ENCODE assay signal across 9 mouse cellular contexts in the genomic region with DNA sequence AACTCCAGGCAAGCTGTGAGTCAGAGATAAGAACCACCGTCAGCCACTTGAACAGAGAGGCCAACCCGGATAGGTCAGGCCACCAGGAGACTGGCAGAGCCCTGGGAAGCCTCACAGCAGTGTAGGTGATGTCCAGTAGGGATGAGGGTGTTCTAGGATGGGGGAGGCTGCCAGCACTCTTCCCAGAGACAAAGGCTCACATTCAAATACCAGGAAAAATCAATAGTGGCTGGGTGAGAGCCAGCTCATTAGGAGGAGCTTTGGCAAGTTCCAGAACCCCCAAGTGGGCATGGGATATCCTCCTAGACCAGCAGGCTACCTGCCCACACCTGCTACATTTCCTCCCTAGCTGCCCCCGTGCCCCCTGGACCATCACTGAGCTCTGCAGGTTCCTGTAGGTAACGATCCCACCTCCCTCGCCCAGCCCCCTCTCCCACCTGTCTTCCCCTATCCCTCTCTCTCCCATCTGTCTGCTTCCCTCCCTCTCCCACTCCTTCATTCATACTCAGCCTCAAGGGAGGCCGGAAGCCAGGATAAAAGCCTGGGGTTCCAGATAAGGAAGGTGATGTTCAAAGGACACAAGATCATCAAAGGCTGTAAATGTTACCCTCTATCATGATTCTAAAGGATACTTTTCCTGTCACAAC. TPM values are rescaled to one million over a fixed set of nuclear protein-coding genes. Genes with fewer than 3 reads are reported as not detected.
DNase-seq lines count a peak whose midpoint lies in the region; ATAC-seq lines count a peak whose summit lies in the region.
"Had no signal": no experiment of that assay in that cellular context is flagged by ENCODE, and none has a peak within 500 bp of the region (broad histone marks: within the 10 kb centered on the region; RNA-seq: fewer than 3 reads in every experiment).

No protein-coding gene starts in this region.

- no peaks in the 10 kb centered on the region for H3K9me3 ChIP-seq in lung, embryonic 15.5 days
- H3K9me3 ChIP-seq in stomach, embryonic 14.5 days (ENCODE audit: control insufficient read depth, low read depth, low read length): no peaks in the 10 kb centered on the region

- H3K27ac ChIP-seq in lung, embryonic 15.5 days: no peak overlapping the region
- no peak overlapping the region for H3K27ac ChIP-seq in stomach, embryonic 14.5 days (ENCODE audit: low read length)

- no peaks in the 10 kb centered on the region for H3K27me3 ChIP-seq in lung, embryonic 15.5 days
- no peaks in the 10 kb centered on the region for H3K27me3 ChIP-seq in stomach, embryonic 14.5 days (ENCODE audit: control insufficient read depth, insufficient read depth, low read length)

- no peak overlapping the region for H3K9ac ChIP-seq in lung, embryonic 15.5 days
- no peak overlapping the region for H3K9ac ChIP-seq in stomach, embryonic 14.5 days (replicated peaks; ENCODE audit: low read depth, low read length)

- H3K4me3 ChIP-seq in lung, embryonic 15.5 days: no peak overlapping the region
- no peak overlapping the region for H3K4me3 ChIP-seq in stomach, embryonic 14.5 days (ENCODE audit: low read depth, low read length)

- no peaks in the 10 kb centered on the region; the same call in 1 of the 2 replicates for H3K4me1 ChIP-seq in lung, embryonic 15.5 days
- H3K4me1 ChIP-seq in stomach, embryonic 14.5 days (ENCODE audit: control insufficient read depth, insufficient read depth, low read length): 0 out of 2 replicates have a peak, but pooled peaks cover 3% of the 10 kb centered on the region

- no peaks in the 10 kb centered on the region for H3K36me3 ChIP-seq in lung, embryonic 15.5 days
- no peaks in the 10 kb centered on the region for H3K36me3 ChIP-seq in stomach, embryonic 14.5 days (ENCODE audit: control insufficient read depth, insufficient read depth, low read length)

- WGBS in lung, embryonic 15.5 days: 38% methylated on average over 6 of the region's 6 CpGs
- WGBS in stomach, embryonic 14.5 days: 49% methylated on average over 6 of the region's 6 CpGs

- DNase-seq in lung, postnatal 36 days: no peak
- DNase-seq in cerebellum, postnatal 14 days: peak; percentile 69 to 87
- peak; percentile 88 for DNase-seq in liver
- DNase-seq in urinary bladder, adult 2 months (ENCODE audit: low spot score): no peak
- no peak for DNase-seq in T-cell, adult 2 months (ENCODE audit: low spot score)
- DNase-seq in adrenal gland, postnatal 25 days: no peak
- DNase-seq: heart, postnatal 4 days had no signal

- no peak overlapping the region for H3K4me2 ChIP-seq in lung, embryonic 15.5 days
- no peak overlapping the region for H3K4me2 ChIP-seq in stomach, embryonic 14.5 days (replicated peaks; ENCODE audit: low read depth, low read length)

- peak; percentile 71; the same call in 1 of the 2 replicates for ATAC-seq in lung, embryonic 15.5 days (ENCODE audit: borderline replicate concordance, extremely low read depth, low FRiP score, low TSS enrichment)
- peak; percentile 77; the same call in 1 of the 2 replicates for ATAC-seq in stomach, embryonic 14.5 days (ENCODE audit: insufficient number of reproducible peaks, insufficient read depth, low FRiP score, low read depth)

RNA-seq across cellular contexts. Expression of a gene that starts 20.1 kb away (rescaled TPM):
- polyA plus RNA-seq in lung, embryonic 15.5 days (2015; fragmentation: Nextera tagmentation; extraction: Ambion mirVana): 3.4 TPM in 2 replicates
- 6.0 and 7.7 TPM in 2 replicates for polyA plus RNA-seq in stomach, embryonic 14.5 days (2014; fragmentation: Nextera tagmentation; extraction: Ambion mirVana)
- 7.1 and 10.1 TPM in 2 replicates for polyA plus RNA-seq in urinary bladder, adult 2 months (2012; rRNA removed)
- total RNA-seq in adrenal gland, postnatal 25 days (2021): 16.0 and 17.4 TPM in 2 replicates

Comparison
In these comparisons a context has a peak if more than half of its experiments do, and no peak if none do; other contexts are left out.
1. DNase-seq: peak in cerebellum, postnatal 14 days (2 of 2) and liver (single experiment); none in lung, postnatal 36 days (single experiment), urinary bladder, adult 2 months (single experiment), T-cell, adult 2 months (single experiment) and adrenal gland, postnatal 25 days (single experiment).